ENCODE assay signal across 7 mouse cellular contexts in the genomic region with DNA sequence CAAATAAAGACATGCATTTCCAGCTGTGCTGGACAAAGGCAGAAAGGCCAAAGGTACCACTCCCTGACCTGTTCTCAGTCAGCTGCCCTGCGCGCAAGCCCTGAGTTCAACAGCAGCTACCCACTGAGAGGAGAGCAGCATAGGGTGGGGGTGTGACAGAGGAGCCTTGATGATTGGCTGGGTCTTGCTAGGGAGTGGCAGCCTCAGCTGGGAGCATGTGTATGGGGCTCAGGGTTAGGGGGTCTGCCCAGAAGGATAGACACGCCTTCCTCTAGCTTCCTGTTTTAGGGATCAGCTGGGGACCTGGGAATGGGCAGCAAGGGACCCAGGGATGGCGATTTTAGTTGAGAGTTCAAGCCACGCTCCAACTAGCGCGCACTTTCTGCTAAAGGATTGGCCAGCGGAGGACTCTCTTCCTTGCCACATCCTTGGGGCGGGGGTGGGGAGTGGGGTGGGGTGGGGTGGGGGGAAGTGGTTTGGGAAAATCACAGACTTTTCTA.
DNase-seq lines count a peak whose midpoint lies in the region; ATAC-seq and TF ChIP-seq lines count a peak whose summit lies in the region.

No protein-coding gene starts in this region.

- no peak overlapping the region for H3K9ac ChIP-seq in ES-Bruce4 (ENCODE audit: low read depth, poor library complexity, severe bottlenecking)
- peak overlapping the region; percentile 83 for H3K9ac ChIP-seq in midbrain, embryonic 11.5 days (ENCODE audit: low read length)

- H3K4me2 ChIP-seq in midbrain, embryonic 11.5 days, result peak overlapping the region; percentile 69

- intact Hi-C loops in left cerebral cortex, postnatal 10 days (cut with DNase I), result no loop called here

- 25% methylated on average over 9 of the region's 9 CpGs for WGBS in bone marrow, adult 2 months
- WGBS in hindbrain, embryonic 10.5 days, result 2% methylated on average over 9 of the region's 9 CpGs
- under 1% methylated on average over 9 of the region's 9 CpGs for WGBS in midbrain, embryonic 11.5 days

- no peak overlapping the region for H3K27ac ChIP-seq in ES-Bruce4 (ENCODE audit: insufficient read depth, low read length)
- H3K27ac ChIP-seq in bone marrow, adult 2 months (ENCODE audit: control insufficient read depth, insufficient read depth, low read depth, low read length, poor library complexity), result peak overlapping the region; percentile 35; the same call in 1 of the 2 replicates
- peak overlapping the region; percentile 92 for H3K27ac ChIP-seq in hindbrain, embryonic 10.5 days
- no peak overlapping the region for H3K27ac ChIP-seq in midbrain, embryonic 11.5 days (ENCODE audit: low read depth, low read length)

- H3K36me3 ChIP-seq in ES-Bruce4 (ENCODE audit: control insufficient read depth, insufficient read depth, low read length, poor library complexity, severe bottlenecking), result no peaks in the 10 kb centered on the region
- peaks cover 5% of the 10 kb centered on the region; the same call in 1 of the 2 replicates for H3K36me3 ChIP-seq in hindbrain, embryonic 10.5 days
- H3K36me3 ChIP-seq in midbrain, embryonic 11.5 days (ENCODE audit: control insufficient read depth, insufficient read depth, low read length), result no peaks in the 10 kb centered on the region

- ATAC-seq in midbrain, embryonic 11.5 days (ENCODE audit: low FRiP score), result peak; percentile 83

- 0 out of 2 replicates have a peak overlapping the region, but pooled peaks have one; percentile 4 for H3K4me3 ChIP-seq in ES-Bruce4 (ENCODE audit: low read depth, low read length)
- H3K4me3 ChIP-seq in bone marrow, adult 2 months (replicated peaks; ENCODE audit: control insufficient read depth, low read depth, low read length), result peak overlapping the region; percentile 19
- H3K4me3 ChIP-seq in hindbrain, embryonic 10.5 days, result peak overlapping the region; percentile 64
- H3K4me3 ChIP-seq in midbrain, embryonic 11.5 days (ENCODE audit: low read depth, low read length), result peak overlapping the region; percentile 53

- 0 out of 2 replicates have a peak, but pooled peaks have one; percentile 47 for TF ChIP-seq EP300 in ES-Bruce4 (IDR thresholded peaks at IDR 0.05; ENCODE audit: insufficient read depth, low read depth, low read length)

- H3K9me3 ChIP-seq in ES-Bruce4 (replicated peaks; ENCODE audit: control insufficient read depth, insufficient read depth, low read length, poor library complexity, severe bottlenecking), result no peaks in the 10 kb centered on the region
- no peaks in the 10 kb centered on the region for H3K9me3 ChIP-seq in hindbrain, embryonic 10.5 days
- no peaks in the 10 kb centered on the region for H3K9me3 ChIP-seq in midbrain, embryonic 11.5 days (ENCODE audit: control insufficient read depth, low read length)

- no peaks in the 10 kb centered on the region for H3K27me3 ChIP-seq in ES-Bruce4 (ENCODE audit: control insufficient read depth, insufficient read depth, low read length, poor library complexity, severe bottlenecking)
- peaks cover 24% of the 10 kb centered on the region; the same call in 1 of the 2 replicates for H3K27me3 ChIP-seq in hindbrain, embryonic 10.5 days (ENCODE audit: insufficient read depth, poor library complexity, severe bottlenecking)
- H3K27me3 ChIP-seq in midbrain, embryonic 11.5 days (ENCODE audit: control insufficient read depth, insufficient read depth, low read length), result no peaks in the 10 kb centered on the region

- DNase-seq in hindbrain, embryonic 10.5 days (ENCODE audit: low spot score), result peak; percentile 60
- DNase-seq in midbrain, embryonic 11.5 days (ENCODE audit: low spot score, missing footprints), result peak; percentile 91
- no peak for DNase-seq in B cell, adult 2 months
- DNase-seq in adrenal gland, postnatal 36 days, result no peak
- no peak for DNase-seq in left cerebral cortex, postnatal 10 days (ENCODE audit: extremely low spot score in 1 of 2, low spot score in 2 of 2)

- TF ChIP-seq CTCF in ES-Bruce4 (IDR thresholded peaks at IDR 0.05; ENCODE audit: low read depth, low read length), result no peak
- no peak for TF ChIP-seq CTCF in bone marrow, adult 2 months (IDR thresholded peaks at IDR 0.05; ENCODE audit: control insufficient read depth, insufficient read depth, low read length)

- TF ChIP-seq POLR2A in ES-Bruce4 (IDR thresholded peaks at IDR 0.05; ENCODE audit: insufficient read depth, low read length), result no peak
- no peak for TF ChIP-seq POLR2A in bone marrow, adult 2 months (IDR thresholded peaks at IDR 0.05; ENCODE audit: borderline replicate concordance, control insufficient read depth, low read depth, low read length)

- no peaks in the 10 kb centered on the region for H3K4me1 ChIP-seq in ES-Bruce4 (ENCODE audit: control insufficient read depth, insufficient read depth, low read length)
- peaks cover 1% of the 10 kb centered on the region; the same call in 1 of the 2 replicates for H3K4me1 ChIP-seq in bone marrow, adult 2 months (ENCODE audit: control insufficient read depth, insufficient read depth, low read length)
- peaks cover 66% of the 10 kb centered on the region for H3K4me1 ChIP-seq in hindbrain, embryonic 10.5 days (replicated peaks)
- peaks cover 17% of the 10 kb centered on the region for H3K4me1 ChIP-seq in midbrain, embryonic 11.5 days (ENCODE audit: control insufficient read depth, insufficient read depth, low read length)

Comparison
In these comparisons a context has a peak if more than half of its experiments do, and no peak if none do; other contexts are left out.
1. H3K27ac ChIP-seq: peak in bone marrow, adult 2 months (single experiment) and hindbrain, embryonic 10.5 days (single experiment); none in ES-Bruce4 (single experiment) and midbrain, embryonic 11.5 days (single experiment).
2. H3K4me3 ChIP-seq: peak in every context shown above with its lines; median percentile 64 in hindbrain, embryonic 10.5 days; 53 in midbrain, embryonic 11.5 days; 19 in bone marrow, adult 2 months; 4 in ES-Bruce4.
3. DNase-seq: peak in hindbrain, embryonic 10.5 days (single experiment) and midbrain, embryonic 11.5 days (single experiment); none in B cell, adult 2 months (0 of 2), adrenal gland, postnatal 36 days (0 of 2) and left cerebral cortex, postnatal 10 days (0 of 2).